Mouse (Mus musculus) gastrocnemius, postnatal 4 days (tissue): ENCODE measurements around the gene Terf2ip. TPM values are rescaled to one million over a fixed set of nuclear protein-coding genes. Genes with fewer than 3 reads are reported as not detected.
A peak's percentile ranks its signal among the peaks of the same experiment; 100 is the strongest.

Experiments used
- DNase-seq, 2 experiments: peaks; one replicate each; pipeline ENCODE4 v3.0.0; 2021 to 2022; ENCODE audit warnings: low spot score in 2 of 2, mixed read lengths in 2 of 2
- total RNA-seq, 2 experiments: library from RNA; stranded (reverse); gene quantifications; 2 replicates each; pipeline ENCODE4 v1.2.3; 2021

The Terf2ip gene
- total RNA-seq, 2 experiments from 2014 or later: 13.5 to 15.7 TPM

DNA sequence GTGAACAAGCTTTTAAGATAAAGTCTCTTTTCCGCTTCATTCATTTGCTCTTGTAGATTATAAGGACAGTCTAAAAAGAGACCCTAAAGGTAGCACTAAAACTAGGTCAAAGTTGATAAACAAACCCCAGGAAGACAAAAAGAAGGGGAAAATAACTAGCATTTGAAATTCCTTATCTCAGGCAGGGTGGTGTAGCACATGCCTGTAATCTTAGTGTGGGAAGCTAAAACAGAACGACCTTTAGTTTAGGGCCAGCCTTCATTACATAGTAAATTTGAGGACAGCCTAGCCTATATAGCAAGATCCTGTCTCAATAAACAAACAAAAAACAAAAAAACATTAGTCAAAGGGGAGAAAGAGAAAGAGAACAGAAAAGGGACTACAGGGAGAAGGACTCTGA, 3.5 kb upstream of the Terf2ip start:
- DNase-seq: no peak

DNA sequence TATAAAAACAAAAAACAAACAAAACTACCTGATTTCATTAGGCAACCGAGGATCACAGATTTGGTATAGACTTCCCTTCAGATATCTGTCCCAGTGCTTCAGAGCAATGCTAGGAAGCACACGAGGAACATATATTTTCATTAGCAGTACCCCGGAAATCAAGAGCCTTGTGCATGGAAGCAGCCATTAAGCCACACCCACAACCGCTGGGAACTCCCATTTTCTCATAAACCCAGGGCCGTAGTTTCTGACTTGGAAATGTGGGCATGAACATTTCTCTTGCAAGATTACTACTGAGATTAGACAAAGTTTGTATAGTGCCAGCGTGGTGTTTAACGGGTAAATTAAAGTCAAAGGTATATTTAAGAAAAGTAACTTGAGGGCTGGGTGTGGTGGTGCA, 1.6 kb upstream of the Terf2ip start:
- no peak for DNase-seq

DNA sequence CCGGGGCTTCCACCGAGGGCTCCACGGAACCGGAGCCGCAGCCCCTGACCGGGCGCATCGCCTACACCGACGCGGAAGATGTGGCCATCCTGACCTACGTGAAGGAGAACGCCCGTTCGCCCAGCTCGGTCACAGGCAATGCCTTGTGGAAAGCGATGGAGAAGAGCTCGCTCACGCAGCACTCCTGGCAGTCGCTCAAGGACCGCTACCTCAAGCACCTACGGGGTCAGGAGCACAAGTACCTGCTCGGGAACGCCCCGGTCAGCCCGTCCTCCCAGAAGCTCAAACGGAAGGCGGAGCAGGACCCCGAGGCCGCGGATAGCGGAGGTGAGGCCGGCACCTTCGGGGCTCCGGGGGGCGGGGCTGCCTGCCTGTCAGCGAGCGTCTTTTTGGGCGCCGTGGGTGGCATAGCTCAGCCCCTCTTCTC, 631 bp downstream of the Terf2ip start:
- no peak for DNase-seq

DNA sequence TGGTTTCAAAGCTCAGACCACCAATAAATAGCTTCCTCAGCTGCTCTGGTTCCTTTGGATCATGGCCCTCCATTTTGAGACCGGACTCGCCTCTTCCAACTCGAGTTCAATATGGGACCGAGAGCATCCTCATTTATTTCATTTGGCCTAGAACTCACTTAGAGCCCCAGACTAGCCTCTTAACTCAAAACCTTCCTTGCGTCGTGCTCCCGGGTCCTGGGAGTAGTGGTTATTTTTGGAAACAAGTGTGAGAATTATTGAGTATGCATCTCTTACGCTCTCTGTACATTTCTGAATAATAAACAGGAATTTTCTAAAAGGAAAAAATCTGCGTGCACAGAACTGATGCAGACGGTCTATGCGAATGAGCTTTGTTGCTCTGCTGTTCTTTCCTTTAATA, 3.7 kb downstream of the Terf2ip start, which contains the start of gene Gm6793:
Gene Gm6793, minus strand, starts transcription at position 101 of the 400 bp plus-strand sequence.
- no peak for DNase-seq

DNA sequence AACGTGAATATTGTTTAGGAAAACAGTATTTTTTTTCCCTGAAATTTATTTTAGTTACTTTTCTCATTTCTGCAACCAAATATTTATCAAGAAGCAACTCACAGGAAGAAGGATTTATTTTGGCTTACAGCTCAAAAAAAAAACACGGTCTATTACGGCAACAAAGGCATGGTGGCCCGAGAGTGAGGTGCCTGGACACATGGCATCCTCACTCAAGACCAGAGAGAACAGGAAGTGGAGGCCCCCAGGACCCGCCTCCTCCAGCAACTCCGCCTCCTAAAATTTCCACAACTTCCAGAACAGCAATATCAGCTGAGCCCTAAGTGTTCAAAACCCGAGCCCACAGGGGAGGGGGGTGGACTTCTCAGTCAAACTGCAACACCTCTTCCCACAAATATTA, 18.3 kb downstream of the Terf2ip start:
- no peak for DNase-seq

DNA sequence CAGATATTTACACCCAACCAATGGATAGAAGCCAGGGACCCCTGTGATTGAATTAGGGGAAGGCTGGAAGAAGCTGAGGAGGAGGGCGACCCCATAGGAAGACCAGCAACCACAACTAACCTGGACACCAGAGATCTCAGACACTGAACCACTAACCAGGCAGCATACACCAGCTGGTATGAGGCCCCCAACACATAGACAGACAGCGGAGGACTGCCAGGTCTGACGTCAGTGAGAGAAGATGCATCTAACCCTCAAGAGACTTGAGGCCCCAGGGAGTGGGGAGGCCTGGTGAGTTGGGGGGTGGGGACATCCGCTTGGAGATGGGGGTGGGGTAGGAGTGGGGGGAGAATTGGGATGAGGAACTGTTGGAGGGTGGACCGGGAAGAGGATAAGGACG, 19.5 kb downstream of the Terf2ip start:
- no peak for DNase-seq

DNA sequence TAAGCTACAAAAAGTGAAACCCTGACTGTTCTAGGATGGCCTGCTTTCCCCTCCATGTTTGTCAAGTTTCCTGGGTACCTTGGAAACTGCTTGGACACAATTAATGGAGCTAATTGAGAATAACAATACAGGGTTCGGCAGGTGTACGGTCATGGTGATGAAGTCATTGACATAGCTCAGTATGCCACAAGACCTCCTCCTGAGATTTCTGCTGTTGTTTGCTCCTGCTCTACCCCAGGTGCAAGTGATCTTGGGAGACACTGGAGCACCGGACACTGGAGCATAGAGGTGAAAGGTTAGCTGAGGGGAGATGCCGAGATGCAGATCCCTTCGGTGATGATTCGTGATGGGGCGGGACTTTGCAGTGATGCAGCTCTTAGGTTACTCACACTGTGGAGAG, 21.9 kb downstream of the Terf2ip start:
- DNase-seq: no peak

DNA sequence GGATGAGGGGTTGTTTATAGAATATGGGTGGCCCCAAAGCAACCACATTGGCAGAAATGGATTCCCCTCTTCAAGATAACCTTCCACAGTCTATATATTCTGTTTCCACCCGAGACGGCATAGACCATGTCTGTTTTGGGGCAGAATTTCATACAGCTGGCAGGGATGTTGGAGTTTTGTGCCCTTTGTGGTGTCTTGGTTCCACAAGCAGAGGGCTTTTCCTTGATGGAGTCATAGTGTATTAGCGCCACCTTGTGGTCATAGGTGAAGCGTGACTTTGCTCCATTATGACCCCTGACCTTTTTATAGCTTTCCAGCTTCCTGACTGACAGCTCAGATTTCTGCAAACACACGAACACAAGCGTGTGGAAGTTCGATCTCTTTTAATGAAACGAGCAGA, 23.4 kb downstream of the Terf2ip start:
- no peak for DNase-seq

DNA sequence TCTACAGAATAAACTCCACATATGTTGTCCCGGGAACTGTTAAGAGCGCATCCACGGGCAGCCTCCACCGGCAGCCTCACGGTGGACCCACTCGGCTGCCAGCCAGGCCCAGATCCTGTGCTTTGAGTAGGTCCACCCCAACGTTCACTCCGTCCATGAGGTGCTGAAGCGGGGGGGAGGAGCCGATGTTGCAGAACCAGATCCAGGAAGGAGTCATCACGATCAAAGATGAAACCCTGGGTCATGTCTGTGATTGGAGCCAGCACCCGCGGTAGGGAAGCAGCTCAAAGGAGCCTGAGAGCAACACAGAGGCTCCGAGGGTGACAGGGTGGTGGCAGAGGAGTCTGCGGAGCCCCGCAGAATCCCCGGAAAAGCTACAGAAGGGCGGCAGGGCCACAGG, 26.3 kb downstream of the Terf2ip start:
- no peak for DNase-seq

DNA sequence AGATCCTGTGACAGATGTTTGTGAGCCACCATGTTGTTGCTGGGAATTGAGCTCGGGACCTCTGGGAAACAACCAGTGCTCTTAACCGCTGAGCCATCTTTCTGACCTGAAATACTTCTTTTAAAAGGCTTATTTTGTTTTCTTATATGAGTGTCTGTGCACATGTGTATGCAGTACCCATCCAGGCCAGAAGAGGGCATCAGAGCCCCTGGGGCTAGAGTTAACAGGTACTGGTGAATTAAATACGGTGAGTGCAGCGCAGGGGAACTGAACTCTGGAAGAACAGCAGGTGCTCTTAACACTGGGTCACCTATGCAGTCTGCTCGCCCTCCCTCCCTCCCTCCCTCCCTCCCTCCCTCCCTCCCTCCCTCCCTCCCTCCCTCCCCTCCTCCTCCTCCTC, 34.0 kb downstream of the Terf2ip start:
- no peak for DNase-seq

DNA sequence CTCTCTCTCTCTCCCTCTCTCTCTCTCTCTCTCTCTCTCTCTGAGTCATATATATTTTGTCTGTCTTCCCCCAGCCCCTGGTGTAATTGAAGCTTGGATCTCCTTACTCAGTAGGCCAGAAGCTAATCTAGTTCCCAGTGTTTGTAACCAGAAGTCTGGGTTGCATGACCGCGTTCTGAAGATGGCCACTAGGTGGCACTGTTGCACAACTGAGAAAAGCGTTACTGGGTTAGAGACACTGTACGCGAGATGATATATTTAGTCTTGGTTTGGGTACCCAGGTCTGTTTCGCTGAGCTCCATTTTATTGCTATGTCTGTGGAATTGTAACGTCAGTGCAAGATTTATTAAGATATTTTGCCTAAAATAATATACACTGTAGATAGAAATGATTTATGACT, 34.7 kb downstream of the Terf2ip start:
- DNase-seq: peak; percentile 64 to 66

DNA sequence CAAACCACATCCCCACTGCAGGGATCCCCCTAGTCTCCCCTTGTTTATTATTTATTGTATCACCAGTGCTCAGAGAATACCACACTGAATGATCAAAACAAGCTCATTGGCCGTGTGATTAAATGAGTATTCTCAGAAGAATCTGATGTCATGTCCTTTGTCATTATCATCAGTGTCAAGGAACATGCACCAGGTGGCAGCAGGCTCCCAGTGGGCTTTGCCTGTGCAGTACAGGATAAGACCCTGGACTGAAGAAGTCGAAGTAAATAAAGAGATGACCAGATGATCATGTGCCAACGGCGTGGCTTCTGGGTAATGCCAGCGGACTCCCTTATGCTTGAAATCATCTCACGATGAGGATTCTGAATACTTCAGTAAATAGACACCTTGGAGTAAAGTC, 37.1 kb downstream of the Terf2ip start:
- no peak for DNase-seq

DNA sequence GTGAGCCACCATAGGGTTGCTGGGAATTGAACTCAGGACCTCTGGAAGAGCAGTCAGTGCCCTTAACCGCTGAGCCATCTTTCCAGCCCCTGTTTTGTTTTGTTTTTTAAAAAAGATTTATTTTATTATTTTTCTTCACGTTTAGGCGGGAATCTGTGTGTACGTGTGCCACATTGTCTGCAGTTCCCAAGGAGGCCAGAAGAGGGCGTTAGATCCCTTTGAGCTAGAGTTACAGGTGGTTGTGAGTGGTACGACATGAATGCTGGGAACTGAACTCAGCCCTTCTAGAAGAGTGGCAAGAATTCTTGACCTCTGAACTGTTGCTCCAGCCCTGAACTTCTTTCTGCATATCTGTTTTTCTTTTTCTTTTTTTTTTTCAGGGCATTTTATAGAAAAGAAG, 38.8 kb downstream of the Terf2ip start:
- no peak for DNase-seq

DNA sequence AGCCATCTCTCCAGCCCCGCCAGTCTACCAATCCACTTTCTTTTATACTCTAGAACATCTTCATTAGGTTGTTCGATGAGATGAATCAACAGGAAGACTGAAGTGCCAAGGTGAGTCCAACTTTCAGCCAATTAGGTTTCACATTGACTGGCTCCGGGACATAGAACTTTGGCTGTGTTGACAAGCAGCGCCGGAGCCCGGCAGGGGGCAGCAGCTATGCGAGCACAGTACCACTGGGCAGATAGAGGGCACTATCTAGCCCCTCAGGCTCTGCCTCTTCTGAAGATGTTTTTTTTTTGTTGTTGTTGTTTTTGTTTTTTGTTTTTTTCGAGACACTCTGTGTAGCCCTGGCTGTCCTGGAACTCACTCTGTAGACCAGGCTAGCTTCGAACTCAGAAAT, 40.3 kb downstream of the Terf2ip start:
- DNase-seq: no peak

DNA sequence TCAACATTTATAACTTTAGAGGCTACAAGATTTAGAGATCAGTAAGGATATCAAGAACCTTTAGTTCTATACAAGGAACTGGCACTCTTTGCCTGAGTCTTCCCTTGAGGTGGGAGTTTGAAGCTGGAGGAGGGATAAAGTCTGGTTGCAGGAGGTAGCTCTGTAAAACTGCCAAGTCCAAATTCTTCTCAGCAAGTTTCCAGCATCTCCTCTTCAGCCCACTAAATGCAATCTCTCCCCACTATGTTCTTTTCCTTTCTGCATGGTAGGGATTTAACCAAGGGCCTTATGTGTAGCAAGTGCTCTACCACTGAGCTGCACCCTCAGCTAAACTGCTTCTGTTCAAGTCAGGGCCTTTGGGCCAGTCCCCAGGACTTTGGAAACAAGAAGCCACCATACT, 43.3 kb downstream of the Terf2ip start:
- no peak for DNase-seq

DNA sequence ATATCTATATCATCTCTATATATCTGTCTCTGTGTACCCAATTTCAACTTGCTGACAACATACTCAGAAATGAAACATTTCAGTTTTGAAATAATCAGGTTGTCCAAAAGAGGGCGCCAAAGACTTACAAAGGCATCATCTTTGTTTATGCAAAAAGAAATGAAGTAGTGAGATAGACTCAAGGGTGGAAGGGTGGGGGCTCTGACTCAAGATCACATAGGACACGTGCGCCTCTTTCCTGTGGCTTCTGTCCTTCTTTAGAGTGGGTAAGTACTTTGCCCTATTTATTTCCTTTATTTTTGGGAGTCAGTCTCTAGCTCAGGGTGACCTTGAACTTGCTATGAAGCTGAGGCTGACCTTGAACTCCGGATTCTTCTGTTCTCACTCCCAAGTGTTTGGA, 50.2 kb downstream of the Terf2ip start:
- no peak for DNase-seq

Other genes starting within 250 kb of the Terf2ip start
- gene Cfdp1, start 157.1 kb upstream of the Terf2ip start, total RNA-seq: 10 to 100 TPM; 59.8 to 67.7 TPM
- gene Tmem170, start 134.6 kb upstream of the Terf2ip start, total RNA-seq: 1 to 10 TPM; 2.0 to 2.9 TPM
- gene Chst5, start 101.0 kb upstream of the Terf2ip start, total RNA-seq: 1 to 10 TPM; 3.4 to 4.7 TPM
- 1 to 10 TPM; 3.4 to 3.9 TPM for gene Tmem231, start 77.5 kb upstream of the Terf2ip start, total RNA-seq
- 10 to 100 TPM; 72.7 to 74.9 TPM for gene Gabarapl2, start 70.7 kb upstream of the Terf2ip start, total RNA-seq
- gene Adat1, start 19.1 kb upstream of the Terf2ip start, total RNA-seq: 1 to 10 TPM; 2.6 to 2.7 TPM
- 100 to 1,000 TPM; 132 TPM for gene Kars, start 75 bp upstream of the Terf2ip start, total RNA-seq
- gene Gm6793, start 3.6 kb downstream of the Terf2ip start, total RNA-seq: under 1 TPM; 0.18 to 0.20 TPM